Mouse (Mus musculus) brain, embryonic 14.5 days (tissue): ENCODE measurements at regions not wholly inside any gene's neighbourhood (a gene's known extent, or its start where the extent isn't known, plus 50 kb on each side); places are given as distances from the start of the nearest gene placed in this dataset.

Experiments used
- DNase-seq: peaks from one replicate; pipeline ENCODE4 v3.0.0-alpha.2; 2011; ENCODE audit warnings: low read depth
- CTCF ChIP-seq: fragments of 200-500 bp; IDR thresholded peaks from 2 replicates; pipeline ENCODE4 v1.5.1; 2012; ENCODE audit warnings: inconsistent platforms, mild to moderate bottlenecking, moderate library complexity, borderline replicate concordance; ENCODE audit not compliant: insufficient read depth, insufficient read length; ENCODE audit errors: extremely low read depth
- POLR2A ChIP-seq: fragments of 200-500 bp; IDR thresholded peaks from 2 replicates; pipeline ENCODE4 v1.6.1; 2012; ENCODE audit warnings: mild to moderate bottlenecking, inconsistent platforms, borderline replicate concordance; ENCODE audit not compliant: poor library complexity, insufficient read depth, insufficient read length, severe bottlenecking; ENCODE audit errors: extremely low read depth

DNA sequence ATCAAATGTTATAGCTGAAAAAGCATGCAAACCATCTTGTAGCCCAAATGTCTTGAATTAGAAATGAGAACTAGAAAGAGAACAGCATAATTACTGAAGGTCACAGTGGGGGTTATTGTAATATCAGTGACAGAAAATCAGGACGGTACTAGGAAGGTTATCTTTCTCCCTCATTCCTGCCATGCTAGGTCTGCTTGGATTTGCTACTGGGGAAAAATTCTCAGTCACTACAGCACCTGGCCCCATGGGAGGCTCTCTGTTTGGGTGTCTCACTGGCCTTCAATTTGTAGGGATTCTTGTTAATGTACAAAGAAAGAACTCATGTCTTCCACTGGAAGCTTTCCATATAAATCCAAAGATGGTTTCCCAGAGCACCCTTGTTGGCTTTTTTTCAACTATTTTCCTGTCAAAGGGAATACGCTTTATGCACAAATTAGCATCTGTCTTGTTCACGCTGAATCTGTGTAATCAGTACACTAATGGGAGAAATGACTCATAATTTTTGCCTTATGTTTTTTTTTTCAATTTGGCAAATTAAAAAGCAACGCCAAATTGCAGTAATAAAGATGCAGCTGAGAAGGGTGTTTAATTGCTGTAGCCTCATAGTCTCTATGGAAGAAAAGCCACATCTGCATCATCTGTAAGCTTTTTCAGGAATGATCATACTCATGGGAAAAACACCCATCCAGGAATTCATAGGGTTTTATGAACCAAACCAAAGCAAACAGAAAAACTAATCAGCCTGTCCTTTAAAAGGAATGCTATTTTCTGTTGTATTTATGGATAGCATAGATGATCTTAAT lies 290.2 kb upstream of the Arhgef26 start:
- no peak for TF ChIP-seq POLR2A
- TF ChIP-seq CTCF = no peak
- peak; percentile 78 for DNase-seq

DNA sequence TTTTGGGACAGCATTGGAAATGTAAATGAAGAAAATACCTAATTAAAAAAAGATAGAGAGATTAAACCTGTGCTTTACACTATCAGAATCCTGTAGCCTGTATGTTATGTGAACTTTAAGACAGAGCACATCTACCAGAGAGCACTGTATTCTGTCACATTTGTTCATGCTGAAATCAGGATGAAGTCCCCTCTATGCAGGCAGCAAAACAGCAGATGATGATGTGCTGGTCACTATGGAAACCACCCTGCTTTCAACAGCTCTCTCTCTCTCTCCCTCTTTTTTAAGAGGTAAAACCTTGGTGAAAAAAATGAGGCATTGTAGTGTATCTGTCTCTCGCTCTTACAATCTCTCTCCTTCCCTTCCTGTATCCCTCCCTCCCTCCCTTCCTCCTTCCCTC lies 283.9 kb upstream of the Arhgef26 start:
- TF ChIP-seq POLR2A (no peak), CTCF (no peak)
- DNase-seq = peak; percentile 47

DNA sequence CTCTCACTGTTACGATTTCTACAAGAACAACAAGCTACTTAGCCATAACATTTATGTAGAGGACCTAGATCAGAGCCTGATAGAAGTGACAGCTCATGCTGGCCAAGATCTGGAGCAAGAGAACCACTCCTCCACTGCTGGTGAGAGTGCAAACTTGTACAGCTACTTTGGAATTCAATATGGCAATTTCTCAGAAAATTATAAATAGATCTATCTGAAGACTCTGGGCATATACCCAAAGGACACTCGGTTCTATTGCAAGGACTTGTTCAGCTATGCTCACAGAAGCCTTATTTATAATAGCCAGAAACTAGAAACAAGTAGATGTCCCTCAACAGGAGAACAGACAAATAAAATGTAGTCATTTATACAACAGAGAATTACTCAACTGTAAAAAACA lies 259.6 kb upstream of the Arhgef26 start:
- no peak for DNase-seq
- no peak for TF ChIP-seq CTCF
- TF ChIP-seq POLR2A = no peak

DNA sequence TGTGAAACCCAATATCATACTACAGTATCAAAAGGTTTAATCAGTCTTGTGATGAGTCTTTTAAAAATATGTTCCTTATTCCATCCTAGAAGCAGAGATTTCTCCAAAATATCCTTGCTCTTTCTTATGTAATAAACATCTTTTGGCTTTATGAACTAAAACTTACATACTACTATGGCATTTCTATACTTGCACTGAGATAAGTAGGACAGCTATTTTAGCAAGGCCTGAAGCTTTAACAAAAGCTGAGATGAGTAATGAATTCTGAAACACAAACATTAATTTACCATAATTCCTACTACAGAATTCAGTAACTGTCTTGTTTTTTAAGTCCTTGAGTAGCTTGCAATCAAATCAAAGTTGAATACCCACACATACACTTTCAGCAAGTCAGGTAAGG lies 252.6 kb upstream of the Arhgef26 start:
- TF ChIP-seq POLR2A (no peak), CTCF (no peak)

DNA sequence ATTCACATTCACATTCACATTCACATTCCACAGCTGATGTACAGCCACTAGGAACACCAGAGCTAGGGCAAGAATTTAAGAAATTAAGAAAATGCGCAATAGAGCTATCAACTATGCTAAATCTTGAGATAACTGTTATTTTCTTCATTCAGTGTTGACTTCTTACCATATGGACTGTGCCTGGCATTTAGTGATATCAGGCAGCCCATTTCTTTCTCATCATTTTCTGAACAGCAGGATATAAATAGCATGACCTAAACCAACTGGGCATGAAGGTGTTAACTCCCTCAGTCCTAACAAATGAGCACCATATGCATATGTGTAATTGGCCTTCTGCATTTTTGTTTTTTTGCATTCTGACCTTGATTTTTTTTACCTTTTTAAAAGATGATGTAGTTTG lies 250.9 kb upstream of the Arhgef26 start:
- TF ChIP-seq POLR2A = no peak
- no peak for TF ChIP-seq CTCF
- peak; percentile 65 for DNase-seq

More for the DNA sequence above, 252.6 kb upstream of the Arhgef26 start:
- no peak for DNase-seq

DNA sequence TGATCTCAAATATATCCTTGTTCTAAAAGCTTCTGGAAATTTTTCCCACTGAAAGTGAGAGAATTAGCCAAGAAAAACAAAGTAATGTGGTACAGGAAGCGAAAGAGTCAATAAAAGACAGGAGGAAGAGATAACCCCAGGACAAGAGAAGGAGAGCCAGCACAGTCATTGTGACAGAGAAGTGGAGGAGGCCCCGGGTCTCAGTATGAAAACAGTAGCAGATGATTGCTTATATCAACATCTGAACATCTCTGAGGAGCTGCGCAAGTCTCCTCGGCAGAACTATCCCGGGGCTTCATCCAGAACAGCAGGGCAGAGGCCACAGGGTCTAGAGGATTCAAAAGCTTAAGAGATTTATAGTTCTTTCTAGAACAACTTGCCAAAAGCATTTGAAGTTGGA lies 235.0 kb upstream of the Arhgef26 start:
- TF ChIP-seq POLR2A (no peak), CTCF (no peak)

DNA sequence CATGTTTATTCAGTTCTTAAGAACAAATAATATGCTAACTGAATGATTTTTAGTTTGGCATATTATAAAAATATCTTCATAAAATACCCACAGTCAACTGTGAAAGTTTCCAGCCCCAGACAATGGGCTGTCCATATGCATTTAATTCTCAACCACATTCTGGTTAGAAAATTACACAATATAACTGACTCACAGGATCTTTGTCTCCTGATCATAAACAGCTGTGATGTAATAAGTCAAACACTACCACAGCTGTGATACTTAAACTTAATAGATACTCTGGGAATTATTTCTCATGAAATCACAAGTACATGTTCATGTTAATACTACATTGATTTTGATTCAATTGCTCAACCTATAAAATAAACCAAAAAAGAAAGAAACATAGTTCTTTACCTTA lies 234.3 kb upstream of the Arhgef26 start:
- TF ChIP-seq CTCF (no peak), POLR2A (no peak)
- no peak for DNase-seq

More for the DNA sequence above, 235.0 kb upstream of the Arhgef26 start:
- no peak for DNase-seq

DNA sequence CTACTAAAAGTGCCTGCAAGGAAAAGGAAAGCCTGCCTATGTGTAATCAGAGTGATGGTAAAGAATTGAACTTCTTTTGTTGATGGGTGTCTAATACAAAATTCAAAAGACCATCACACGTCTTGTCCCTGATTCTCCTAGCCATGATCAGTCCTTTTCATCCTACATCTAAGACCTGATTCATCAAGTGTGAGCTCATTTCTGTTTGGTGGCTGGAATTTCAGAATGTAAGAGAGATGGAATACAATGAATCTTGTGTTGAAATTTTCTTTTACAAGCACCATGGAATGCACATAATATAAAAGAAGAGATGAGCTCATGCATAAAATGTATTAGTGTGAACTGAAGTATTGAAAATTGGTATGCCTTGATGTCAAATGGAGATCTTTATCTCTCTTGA lies 233.6 kb upstream of the Arhgef26 start:
- peak; percentile 10 for DNase-seq
- TF ChIP-seq CTCF = no peak
- TF ChIP-seq POLR2A = no peak

DNA sequence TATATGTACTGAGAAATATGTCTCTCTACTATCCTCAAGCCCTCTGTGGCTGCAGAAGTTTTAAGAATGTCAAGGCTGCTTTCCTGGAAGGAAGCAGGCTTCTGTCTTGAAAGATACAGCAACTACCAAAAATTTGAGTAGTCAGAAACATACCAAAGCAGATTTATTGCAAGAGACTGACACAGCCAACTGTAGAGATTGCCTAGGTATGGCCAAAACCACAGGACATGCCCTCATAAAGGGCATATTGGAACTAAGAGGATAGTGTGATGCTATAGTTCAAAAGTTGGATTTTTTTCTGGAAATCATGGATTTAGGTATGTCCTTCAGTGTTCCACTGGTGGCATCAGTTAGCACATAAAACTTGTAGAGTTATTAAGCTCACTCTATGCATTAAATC lies 230.8 kb upstream of the Arhgef26 start:
- no peak for TF ChIP-seq CTCF
- no peak for TF ChIP-seq POLR2A
- DNase-seq = no peak
